ENCODE assay signal across 9 mouse cellular contexts in the genomic region with DNA sequence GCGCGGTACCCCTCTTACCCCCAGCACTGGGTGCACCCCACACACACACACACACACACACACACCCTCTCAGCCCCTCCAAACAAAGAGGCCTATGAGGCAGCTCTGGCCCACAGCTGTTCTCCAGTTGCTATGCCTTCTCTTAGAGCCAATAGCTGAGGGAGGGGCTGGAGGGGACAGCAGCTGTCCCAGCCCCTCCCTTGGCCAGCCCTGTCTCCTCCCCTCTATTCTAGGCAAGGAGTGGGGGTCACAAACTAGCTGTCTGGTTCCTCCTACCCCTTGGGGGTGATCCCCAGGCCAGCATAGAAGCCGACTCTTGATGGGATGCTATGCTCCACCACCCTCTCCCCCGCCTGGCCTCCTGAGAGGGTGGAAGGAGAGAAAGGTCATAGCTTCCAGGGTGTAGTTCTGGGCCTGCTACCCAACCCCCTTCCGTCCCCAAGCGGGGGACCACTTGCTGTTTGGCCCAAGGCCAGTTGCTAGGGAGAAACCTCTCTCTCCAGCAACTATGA. TPM values are rescaled to one million over a fixed set of nuclear protein-coding genes. Genes with fewer than 3 reads are reported as not detected.
DNase-seq lines count a peak whose midpoint lies in the region; ATAC-seq and TF ChIP-seq lines count a peak whose summit lies in the region.
"Had no signal": no experiment of that assay in that cellular context is flagged by ENCODE, and none has a peak within 500 bp of the region (broad histone marks: within the 10 kb centered on the region; RNA-seq: fewer than 3 reads in every experiment).

No protein-coding gene starts in this region.

- peak overlapping the region; percentile 15; the same call in 1 of the 2 replicates for H3K27ac ChIP-seq in layer of hippocampus, adult 2 months
- H3K27ac ChIP-seq in embryonic facial prominence, embryonic 13.5 days = peak overlapping the region; percentile 88
- H3K27ac ChIP-seq in heart, embryonic 13.5 days (replicated peaks) = peak overlapping the region; percentile 99
- H3K27ac ChIP-seq: liver, embryonic 15.5 days had no signal

- peaks cover 30% of the 10 kb centered on the region for H3K36me3 ChIP-seq in embryonic facial prominence, embryonic 13.5 days
- peaks cover 41% of the 10 kb centered on the region for H3K36me3 ChIP-seq in heart, embryonic 13.5 days
- H3K36me3 ChIP-seq: liver, embryonic 15.5 days had no signal

- no peak for DNase-seq in layer of hippocampus, adult 2 months (ENCODE audit: low spot score in 2 of 2)
- DNase-seq in layer of hippocampus, adult 9-10 months (ENCODE audit: low spot score) = no peak
- peak; percentile 16 to 38 for DNase-seq in lung, postnatal 4 days
- DNase-seq in spleen, postnatal 36 days (ENCODE audit: low spot score in 2 of 2) = no peak
- DNase-seq in cerebellum, postnatal 4 days (ENCODE audit: low spot score in 2 of 2) = no peak
- DNase-seq in left cerebral cortex, adult 11 months (ENCODE audit: low spot score) = no peak

- H3K27me3 ChIP-seq in embryonic facial prominence, embryonic 13.5 days = peaks cover 35% of the 10 kb centered on the region
- H3K27me3 ChIP-seq in heart, embryonic 13.5 days (replicated peaks) = no peaks in the 10 kb centered on the region

- H3K9ac ChIP-seq in embryonic facial prominence, embryonic 13.5 days = peak overlapping the region; percentile 79
- peak overlapping the region; percentile 98 for H3K9ac ChIP-seq in heart, embryonic 13.5 days
- H3K9ac ChIP-seq: liver, embryonic 15.5 days had no signal

- peak overlapping the region; percentile 86 for H3K4me2 ChIP-seq in embryonic facial prominence, embryonic 13.5 days
- H3K4me2 ChIP-seq in heart, embryonic 13.5 days = peak overlapping the region; percentile 89

- 13% methylated on average over 6 of the region's 6 CpGs for WGBS in embryonic facial prominence, embryonic 13.5 days
- 9% methylated on average over 5 of the region's 6 CpGs for WGBS in heart, embryonic 13.5 days

- peak; percentile 50; the same call in 1 of the 2 replicates for ATAC-seq in embryonic facial prominence, embryonic 13.5 days (ENCODE audit: insufficient number of reproducible peaks, insufficient read depth, low FRiP score, low TSS enrichment, low read depth)
- no peak for ATAC-seq in heart, embryonic 13.5 days (ENCODE audit: extremely low read depth, insufficient number of reproducible peaks, low FRiP score, low TSS enrichment)

- TF ChIP-seq CTCF in layer of hippocampus, adult 2 months (conservative IDR thresholded peaks at IDR 0.05) = no peak

- H3K4me3 ChIP-seq in layer of hippocampus, adult 2 months = no peak overlapping the region
- peak overlapping the region; percentile 60 for H3K4me3 ChIP-seq in embryonic facial prominence, embryonic 13.5 days
- H3K4me3 ChIP-seq in heart, embryonic 13.5 days = peak overlapping the region; percentile 81
- H3K4me3 ChIP-seq: liver, embryonic 15.5 days had no signal

- no peaks in the 10 kb centered on the region for H3K9me3 ChIP-seq in embryonic facial prominence, embryonic 13.5 days
- no peaks in the 10 kb centered on the region for H3K9me3 ChIP-seq in heart, embryonic 13.5 days
- H3K9me3 ChIP-seq: liver, embryonic 15.5 days had no signal

- H3K4me1 ChIP-seq in embryonic facial prominence, embryonic 13.5 days = peaks cover 59% of the 10 kb centered on the region
- peaks cover 44% of the 10 kb centered on the region for H3K4me1 ChIP-seq in heart, embryonic 13.5 days

RNA-seq across cellular contexts. Expression of gene Flnc, which starts 2.9 kb away (rescaled TPM):
- 1 to 10 TPM; 1.2 to 1.4 TPM for total RNA-seq in layer of hippocampus, adult 2 months (2021)
- 11.3 and 12.2 TPM in 2 replicates for polyA plus RNA-seq in embryonic facial prominence, embryonic 13.5 days (2015; fragmentation: Nextera tagmentation; extraction: Ambion mirVana)
- polyA plus RNA-seq in heart, embryonic 13.5 days (2015; fragmentation: Nextera tagmentation; extraction: Ambion mirVana) = 40.6 and 42.5 TPM in 2 replicates

RNA-seq across cellular contexts. Expression of gene Atp6v1f, which starts 31.5 kb away (rescaled TPM):
- total RNA-seq in layer of hippocampus, adult 2 months (2021) = 100 to 1,000 TPM; 245 to 247 TPM
- polyA plus RNA-seq in embryonic facial prominence, embryonic 13.5 days (2015; fragmentation: Nextera tagmentation; extraction: Ambion mirVana) = 221 and 233 TPM in 2 replicates
- 199 and 231 TPM in 2 replicates for polyA plus RNA-seq in heart, embryonic 13.5 days (2015; fragmentation: Nextera tagmentation; extraction: Ambion mirVana)

RNA-seq across cellular contexts. Expression of gene Atp6v1fnb, which starts 35.2 kb away (rescaled TPM):
- under 1 TPM in 1 of 2 experiments, not detected in 1; 0.59 TPM for total RNA-seq in layer of hippocampus, adult 2 months (2021)
- 0.32 TPM in 1 of 2 replicates, not detected in the other for polyA plus RNA-seq in embryonic facial prominence, embryonic 13.5 days (2015; fragmentation: Nextera tagmentation; extraction: Ambion mirVana)
- polyA plus RNA-seq in heart, embryonic 13.5 days (2015; fragmentation: Nextera tagmentation; extraction: Ambion mirVana) = not detected in 2 replicates
- polyA plus RNA-seq: liver, embryonic 15.5 days had no signal

RNA-seq across cellular contexts. Expression of gene Ccdc136, which starts 39.9 kb away (rescaled TPM):
- total RNA-seq in layer of hippocampus, adult 2 months (2021) = 10 to 100 TPM; 66.9 to 74.2 TPM
- polyA plus RNA-seq in embryonic facial prominence, embryonic 13.5 days (2015; fragmentation: Nextera tagmentation; extraction: Ambion mirVana) = 20.2 and 30.7 TPM in 2 replicates
- polyA plus RNA-seq in heart, embryonic 13.5 days (2015; fragmentation: Nextera tagmentation; extraction: Ambion mirVana) = 24.0 and 27.6 TPM in 2 replicates

RNA-seq across cellular contexts. Expression of gene Opn1sw, which starts 47.7 kb away (rescaled TPM):
- not detected for total RNA-seq in layer of hippocampus, adult 2 months (2021)
- 0.70 and 1.0 TPM in 2 replicates for polyA plus RNA-seq in embryonic facial prominence, embryonic 13.5 days (2015; fragmentation: Nextera tagmentation; extraction: Ambion mirVana)
- 0.51 and 0.55 TPM in 2 replicates for polyA plus RNA-seq in heart, embryonic 13.5 days (2015; fragmentation: Nextera tagmentation; extraction: Ambion mirVana)

Comparison
In these comparisons a context has a peak if more than half of its experiments do, and no peak if none do; other contexts are left out.
1. DNase-seq: peak in lung, postnatal 4 days (2 of 2); none in layer of hippocampus, adult 2 months (0 of 2), layer of hippocampus, adult 9-10 months (single experiment), spleen, postnatal 36 days (0 of 2), cerebellum, postnatal 4 days (0 of 2) and left cerebral cortex, adult 11 months (single experiment).
2. H3K27ac ChIP-seq: peak in every context shown above with its lines; median percentile 99 in heart, embryonic 13.5 days; 88 in embryonic facial prominence, embryonic 13.5 days; 15 in layer of hippocampus, adult 2 months.